Mouse (Mus musculus): ENCODE data around the gene Tbc1d30.
A peak's percentile ranks its signal among the peaks of the same experiment; 100 is the strongest.

Tbc1d30 gene

DNA sequence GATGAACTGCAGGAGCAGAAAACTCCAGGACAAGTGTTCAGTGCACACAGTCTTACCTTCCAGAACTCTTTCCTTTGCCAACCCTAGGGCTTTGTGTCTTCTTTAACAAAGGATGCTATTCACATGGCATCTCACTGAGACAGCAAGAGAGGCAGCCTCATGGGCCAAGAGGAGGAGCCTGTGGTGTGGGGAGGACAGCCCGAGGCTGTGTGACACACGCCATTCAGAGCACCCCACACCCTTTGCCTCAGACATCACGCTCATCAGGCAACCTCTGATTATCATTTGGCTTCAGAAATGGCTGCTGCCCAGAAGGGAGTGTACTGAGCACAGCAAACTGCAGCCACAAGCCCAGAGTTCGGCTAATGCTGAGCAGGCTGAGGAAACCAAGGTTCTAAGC, 36.9 kb downstream of the Tbc1d30 start:
- no peak for DNase-seq (ENCODE audit: low spot score)

DNA sequence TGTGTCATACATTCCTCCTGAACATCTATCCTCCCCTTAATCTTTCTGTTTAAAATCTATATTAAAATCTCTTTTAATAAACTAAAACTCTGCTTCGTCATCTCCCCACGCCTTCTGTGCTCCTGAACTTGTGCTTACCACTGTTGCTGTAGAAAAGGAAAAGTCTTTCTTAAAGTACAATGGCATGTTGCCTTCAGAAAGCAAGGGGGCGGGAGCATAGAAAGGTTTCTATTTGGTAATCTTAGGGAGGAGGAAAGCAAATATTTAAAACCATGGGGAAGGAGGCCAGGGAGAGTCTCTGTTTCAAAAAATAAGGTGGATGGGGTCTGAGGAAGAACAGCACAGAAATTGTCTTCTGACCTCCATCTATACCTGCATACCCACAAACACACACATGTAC, 38.0 kb downstream of the Tbc1d30 start:
- no peak for DNase-seq (ENCODE audit: low spot score)

DNA sequence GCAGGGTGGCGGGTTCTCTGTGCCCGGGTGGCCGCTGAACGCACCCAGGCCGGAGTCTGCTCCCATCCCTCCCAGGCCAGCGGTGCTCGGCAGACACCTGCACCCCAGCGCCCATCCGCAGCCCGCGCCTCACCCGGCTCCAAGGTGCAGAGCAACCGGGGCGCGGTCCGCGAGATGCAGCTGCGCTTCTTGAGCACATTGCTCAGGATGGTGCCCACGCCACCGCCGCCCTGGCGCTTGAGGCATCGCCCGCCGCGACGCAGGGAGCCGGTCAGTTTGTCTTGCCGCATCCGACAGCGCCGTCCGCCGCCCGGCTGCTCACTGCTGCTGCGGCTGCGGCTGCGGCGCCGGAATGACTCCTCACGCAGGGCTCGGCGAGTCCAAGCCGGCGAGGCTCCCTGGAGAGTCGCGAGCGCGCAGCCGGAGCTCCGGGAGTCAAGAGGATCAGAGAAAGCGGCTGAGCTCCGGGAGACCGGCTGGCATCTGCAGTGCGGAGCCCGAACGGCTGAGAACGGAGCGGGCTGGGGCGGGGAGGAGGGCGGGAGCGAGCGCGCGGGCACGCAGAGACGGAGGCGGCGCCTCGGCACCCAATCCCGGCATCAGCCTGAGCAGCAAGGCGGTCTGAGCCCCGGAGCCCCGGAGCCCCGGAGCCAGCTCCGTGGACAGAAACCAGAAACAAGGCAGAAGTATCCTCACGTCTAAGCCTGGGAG, 40.4 kb downstream of the Tbc1d30 start:
- DNase-seq (ENCODE audit: low spot score) = peak; percentile 58

DNA sequence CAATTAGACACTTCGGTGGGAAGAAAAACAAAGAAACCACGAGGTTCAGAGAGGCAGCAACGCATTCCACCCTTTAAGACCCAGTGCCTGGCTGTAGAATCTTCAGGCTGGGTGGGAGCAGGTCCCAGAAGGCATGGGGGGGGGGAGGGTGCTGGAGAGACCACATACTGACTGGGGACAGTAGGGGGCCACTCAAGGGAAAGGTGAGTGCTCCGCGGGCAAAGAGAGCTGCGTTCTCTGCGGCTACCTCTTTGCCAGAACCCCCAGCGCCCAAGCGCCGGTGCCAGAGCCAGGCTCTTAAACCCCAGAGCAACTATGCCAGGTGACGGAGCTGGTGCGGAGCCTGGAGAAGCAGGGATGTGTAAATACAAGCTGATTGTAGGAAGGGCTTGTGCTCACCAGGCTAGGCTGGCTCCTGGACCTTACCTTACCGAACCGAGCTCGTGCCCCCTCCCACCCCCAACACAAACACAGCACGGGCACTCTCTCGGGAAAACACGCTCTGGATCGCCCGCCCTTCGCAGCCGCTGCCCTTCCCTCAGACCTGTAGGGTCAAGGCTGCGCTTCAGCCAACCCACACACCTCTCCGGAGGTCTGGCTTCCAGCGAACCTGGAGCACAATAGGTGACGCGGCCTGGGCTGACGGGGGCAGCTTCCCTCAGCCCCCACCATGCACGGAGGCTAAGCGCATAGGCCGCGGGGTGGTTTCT, 41.1 kb downstream of the Tbc1d30 start:
- no peak for DNase-seq (ENCODE audit: low spot score)

DNA sequence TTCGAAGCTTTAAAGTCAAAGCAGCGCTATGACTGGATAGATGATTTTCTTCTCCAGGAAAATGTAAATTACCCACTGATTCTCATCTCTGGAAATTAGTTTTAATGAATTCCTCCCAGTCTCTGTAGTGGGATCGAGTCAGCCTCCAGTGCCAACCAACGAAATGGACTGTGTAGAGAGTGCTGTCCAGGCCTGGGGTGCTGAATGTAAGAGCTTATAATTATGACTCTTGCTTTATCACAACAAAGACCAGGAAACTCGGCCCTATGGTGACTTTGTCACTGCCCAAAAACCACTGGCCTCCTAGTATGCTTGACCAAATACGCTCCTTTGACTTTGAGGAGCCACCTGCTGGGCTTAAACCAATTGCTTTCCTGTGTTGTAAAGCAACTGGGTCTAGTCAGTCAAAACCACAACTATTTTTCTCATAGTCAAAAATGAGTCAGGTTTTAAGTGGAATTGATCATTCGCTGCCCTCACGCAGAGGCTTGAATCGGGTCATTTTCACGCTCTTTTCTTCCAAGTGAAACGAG, 41.9 kb downstream of the Tbc1d30 start:
- no peak for DNase-seq (ENCODE audit: low spot score)

DNA sequence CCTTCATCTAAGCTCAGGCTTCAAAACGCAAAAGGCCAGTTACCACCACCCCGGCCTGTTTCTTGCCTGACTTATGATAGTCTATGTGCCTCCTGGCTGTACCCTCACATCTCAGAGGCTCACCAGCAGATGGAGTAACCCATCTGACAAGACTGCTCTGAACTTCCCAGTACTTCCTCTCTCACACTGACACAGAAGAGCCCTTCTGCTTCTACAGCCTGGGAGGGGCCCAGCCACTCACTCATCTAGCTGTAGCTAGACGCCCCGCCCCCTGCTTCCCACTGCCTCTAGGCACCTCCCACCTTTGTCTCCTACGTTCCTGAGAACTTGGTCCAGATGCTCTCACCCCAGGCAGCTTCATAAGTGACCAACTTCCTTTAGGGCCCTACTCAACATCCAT, 45.6 kb downstream of the Tbc1d30 start:
- peak; percentile 71 for DNase-seq (ENCODE audit: low spot score)

DNA sequence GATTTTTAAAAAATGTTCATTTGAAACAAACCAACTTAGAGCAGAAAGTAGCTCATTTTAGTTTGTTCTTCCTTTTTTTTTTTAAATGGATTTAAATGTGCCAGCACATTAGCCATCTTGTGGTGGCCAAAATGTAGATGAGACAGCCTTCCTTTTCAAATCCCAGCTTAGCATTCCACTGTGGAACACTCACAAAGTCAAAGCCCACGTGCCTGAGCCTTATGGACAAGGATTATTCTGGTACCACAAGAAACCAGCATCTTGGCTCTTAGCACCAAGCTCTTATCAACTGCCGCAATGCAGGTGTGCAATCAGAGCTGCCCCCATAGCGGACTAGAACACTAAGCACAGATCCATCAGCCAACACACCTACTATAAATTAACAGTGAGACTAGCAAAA, 47.5 kb downstream of the Tbc1d30 start:
- DNase-seq (ENCODE audit: low spot score) = no peak

DNA sequence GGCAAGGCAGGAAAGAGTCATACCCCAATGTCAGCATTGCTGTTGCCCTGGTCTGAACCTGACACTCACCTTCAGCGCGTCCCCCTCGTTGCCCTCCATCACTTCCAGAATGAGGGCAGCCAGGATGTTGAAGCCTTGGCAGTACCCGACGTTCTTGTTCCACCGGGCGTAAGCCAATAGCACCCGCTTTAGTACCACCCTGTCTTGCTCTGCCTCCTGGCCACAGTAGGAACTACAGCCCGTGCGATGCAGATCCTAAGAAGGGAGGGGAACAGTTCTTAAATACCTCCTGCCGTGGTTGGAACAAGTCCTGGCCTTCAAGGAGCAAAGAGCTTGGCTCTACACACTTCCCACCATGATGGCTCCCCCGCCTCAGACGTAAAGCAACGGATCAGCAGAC, 49.2 kb downstream of the Tbc1d30 start:
- DNase-seq (ENCODE audit: low spot score) = no peak

DNA sequence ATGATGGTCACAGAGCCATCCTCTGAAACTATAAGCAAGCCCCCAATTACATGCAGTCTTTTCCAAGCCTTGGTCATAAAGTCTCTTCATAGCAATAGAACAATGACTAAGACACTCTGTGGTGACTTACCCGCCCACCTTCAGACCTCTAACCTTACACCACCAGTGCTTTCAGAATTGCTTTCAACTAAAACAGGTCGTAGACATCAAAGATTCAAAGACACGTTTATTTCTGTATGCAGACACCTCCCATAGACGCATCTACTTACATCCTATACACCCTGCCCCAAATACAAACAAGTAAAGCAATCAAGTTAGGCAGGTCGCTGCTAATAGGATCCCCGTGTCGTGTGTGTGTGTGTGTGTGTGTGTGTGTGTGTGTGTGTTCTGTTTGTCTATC, 50.4 kb downstream of the Tbc1d30 start:
- DNase-seq (ENCODE audit: low spot score) = no peak

DNA sequence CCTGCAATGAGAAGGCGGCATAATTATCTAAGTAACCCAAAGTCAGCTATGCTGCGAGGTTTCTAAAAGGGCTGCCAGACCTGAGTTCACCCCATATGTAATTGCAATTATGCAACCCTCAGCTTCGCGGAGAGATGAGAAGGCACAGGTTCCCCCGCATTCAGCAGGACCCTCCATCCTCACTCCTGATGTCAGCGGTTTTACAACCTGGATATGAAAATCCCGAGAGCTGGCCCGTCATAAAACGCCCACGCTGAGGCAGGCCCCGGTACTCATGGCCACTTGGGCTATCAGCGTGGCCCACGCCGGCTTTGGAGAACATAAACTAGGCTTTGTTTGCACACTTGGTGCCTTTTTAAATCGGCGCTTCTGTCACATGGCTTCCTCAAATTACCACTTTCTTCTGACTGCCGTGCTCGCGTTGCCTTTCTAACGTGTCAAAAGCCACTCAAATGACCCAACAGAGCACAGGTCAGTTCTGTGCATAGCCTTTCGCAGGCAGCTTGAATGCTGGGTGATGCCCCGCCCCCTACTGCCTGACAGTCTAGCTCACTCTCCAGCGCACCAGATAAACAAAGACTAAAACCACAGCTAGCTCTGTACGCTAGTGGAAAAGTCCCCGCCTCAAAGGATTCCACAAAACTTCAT, 53.9 kb downstream of the Tbc1d30 start:
- peak; percentile 81 for DNase-seq (ENCODE audit: low spot score)

DNA sequence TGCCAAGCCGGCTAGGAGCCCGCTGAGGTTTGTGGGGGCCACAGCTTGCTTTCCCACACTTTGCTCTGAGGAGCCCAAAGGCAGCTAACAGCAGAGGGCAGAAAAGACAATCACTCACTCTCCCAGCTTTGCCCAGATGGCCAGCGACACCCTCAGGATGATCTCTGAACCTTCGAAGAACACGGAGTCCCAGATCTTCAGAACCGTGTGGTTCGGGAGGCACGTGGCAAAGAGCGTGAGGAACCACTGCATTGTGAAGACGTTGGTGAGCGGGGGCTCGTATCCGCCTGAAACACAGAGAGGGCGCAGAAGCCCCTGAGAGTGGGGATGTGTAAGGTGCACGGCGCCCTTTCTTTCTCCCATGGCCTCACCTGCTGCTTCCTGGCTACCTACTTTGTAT, 56.6 kb downstream of the Tbc1d30 start:
- no peak for DNase-seq (ENCODE audit: low spot score)

DNA sequence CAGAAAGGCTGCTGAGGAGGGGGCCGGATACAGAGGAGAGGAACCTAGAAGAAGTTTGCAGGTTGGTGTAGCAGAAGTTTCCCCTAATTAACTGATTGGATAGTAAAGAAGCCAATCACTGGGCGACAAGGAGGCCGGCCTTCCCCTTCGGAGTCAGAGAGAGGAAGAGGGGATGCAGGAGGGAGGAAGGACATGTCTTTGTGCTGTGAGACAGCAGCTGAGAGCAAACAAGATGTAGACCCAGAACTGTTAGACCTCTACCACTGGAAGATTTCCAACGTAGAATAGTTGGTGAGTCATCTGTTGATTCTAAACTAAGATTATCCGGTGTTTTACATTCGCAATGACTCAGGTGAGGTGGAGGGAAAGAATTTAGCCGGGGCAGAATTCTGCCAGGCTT, 57.2 kb downstream of the Tbc1d30 start:
- no peak for DNase-seq (ENCODE audit: low spot score)

DNA sequence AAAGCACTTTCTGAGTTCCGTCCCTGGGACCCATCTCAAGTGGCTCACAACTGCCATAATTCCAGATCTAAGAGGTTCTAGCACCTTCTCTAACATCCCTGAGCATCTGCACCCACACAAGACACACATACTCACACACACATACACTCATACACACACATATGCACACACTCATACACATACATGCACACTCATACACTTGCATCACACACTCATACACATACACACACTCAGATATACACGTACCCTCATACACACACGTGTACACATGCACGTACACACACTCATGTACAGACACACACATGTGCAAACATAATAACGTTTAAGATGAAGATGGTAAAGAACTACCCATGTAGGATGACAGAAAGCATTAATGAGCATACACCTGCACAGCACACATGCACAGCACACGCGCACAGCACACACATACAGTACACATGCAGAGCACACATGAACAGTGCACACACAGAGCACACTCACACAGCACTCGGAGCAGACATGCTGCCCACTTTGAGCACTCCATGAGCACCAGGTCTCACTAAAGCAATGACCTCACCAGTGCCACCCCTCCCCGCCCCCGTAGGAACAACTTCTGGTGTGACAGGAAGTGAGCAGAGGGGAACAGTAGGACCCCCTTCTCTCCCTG, 59.7 kb downstream of the Tbc1d30 start:
- DNase-seq (ENCODE audit: low spot score) = no peak

DNA sequence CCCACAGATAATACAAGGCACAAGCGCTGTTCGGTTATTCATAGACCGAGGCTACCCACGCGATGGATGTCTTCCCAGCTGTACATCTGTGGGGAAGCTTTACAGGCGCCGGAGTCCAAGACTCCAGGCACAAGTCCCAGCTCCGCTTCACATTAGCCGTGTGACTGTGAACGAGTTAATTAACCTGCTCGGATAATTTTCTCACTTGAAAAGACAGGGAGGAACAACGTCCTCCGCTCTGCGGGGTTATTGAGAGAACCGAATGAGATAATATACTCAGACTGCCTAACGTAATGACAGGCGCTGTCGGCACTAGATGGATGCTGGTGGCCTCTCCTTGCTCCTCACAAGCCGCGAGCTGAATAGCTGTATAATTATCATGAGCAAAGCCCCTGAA, 60.4 kb downstream of the Tbc1d30 start:
- DNase-seq (ENCODE audit: low spot score) = no peak

DNA sequence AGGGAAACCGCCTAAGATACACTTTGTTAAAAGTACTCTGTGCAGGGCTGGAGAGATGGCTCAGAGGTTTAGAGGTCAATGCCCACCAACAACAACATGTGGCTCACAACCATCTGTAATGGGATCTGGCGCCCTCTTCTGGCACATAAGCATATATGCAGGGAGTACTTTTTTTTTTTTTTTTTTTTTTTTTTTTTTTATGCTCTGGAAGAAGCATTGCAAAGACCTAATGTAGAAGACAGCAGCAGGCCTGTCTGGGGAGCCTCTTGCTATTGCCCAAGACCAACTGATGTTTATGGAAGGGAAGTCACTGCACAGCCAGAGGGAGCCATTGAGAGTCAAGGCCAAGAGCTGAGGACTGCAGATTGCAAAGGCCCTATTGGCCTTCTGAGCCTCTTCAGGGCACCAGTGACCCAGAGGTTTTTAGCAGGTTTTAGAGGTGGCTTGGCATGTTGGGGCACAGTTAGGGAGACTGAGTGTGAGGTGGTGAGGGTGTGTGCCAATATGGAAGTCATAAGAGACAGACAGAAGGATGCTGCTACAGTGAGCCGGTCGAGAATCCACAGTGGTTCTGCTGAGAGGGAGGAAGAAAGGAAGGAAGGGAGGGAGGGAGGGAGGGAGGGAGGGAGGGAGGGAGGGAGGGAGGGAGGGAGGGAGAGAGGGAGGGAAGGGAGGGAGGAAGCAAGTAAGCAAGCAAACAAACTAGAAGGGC, 61.0 kb downstream of the Tbc1d30 start:
- DNase-seq (ENCODE audit: low spot score) = no peak

DNA sequence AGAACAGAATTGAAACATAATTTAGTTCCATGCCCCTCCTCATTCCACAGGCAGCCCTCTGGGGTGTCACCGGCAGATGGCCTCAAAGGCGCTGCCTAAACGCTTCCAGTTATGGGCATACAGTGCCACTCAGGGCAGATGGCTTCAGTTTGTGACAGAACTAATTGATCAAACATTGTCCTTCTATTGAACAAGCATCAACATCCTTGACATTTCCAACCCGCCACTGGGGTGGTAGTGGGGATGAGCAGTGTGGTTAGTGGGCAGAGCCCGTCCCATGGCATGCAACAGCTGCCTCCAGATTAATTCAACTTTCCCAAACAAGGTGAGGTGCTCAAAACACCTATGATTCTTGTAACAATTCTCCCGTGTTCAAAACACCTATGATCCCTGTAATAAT, 68.2 kb downstream of the Tbc1d30 start:
- no peak for DNase-seq (ENCODE audit: low spot score)

DNA sequence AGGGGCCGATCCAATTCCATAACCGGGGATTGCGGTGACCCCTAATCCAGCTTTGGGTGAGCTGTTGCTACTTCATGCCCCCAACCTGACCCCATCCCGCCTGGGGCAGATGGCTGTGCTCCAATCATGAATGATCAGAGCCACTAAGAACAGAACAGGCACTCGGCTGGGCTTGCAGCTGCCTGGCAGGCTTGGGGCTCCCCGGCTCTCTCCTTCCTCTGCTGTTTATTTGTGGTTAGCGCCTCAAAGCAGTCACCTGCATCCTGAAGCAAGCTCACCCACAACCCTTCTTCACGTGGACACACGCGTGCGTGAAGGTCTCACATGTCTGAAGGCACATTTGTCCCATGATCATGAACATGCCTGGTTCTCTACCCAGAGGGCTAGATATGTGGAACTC, 68.6 kb downstream of the Tbc1d30 start:
- no peak for DNase-seq (ENCODE audit: low spot score)

DNA sequence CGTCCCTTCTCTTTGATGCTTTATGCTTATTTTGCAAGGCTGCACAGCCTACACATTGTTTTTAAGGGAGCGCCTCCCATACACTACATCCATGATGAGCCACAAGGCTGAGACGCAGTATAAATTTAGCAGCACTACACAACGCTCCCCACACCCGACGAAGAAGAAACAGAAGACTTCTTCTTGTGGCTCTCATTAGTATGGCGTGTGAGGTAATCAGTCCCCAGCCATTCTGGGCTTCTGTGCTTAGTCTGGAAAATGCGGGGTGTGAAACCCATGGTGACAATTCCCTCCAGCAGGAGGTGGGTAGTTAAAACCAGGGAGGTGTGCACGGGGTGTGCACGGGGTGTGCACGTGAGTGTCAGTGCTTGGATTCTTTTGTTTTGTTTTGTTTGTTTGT, 70.1 kb downstream of the Tbc1d30 start:
- DNase-seq (ENCODE audit: low spot score) = no peak

DNA sequence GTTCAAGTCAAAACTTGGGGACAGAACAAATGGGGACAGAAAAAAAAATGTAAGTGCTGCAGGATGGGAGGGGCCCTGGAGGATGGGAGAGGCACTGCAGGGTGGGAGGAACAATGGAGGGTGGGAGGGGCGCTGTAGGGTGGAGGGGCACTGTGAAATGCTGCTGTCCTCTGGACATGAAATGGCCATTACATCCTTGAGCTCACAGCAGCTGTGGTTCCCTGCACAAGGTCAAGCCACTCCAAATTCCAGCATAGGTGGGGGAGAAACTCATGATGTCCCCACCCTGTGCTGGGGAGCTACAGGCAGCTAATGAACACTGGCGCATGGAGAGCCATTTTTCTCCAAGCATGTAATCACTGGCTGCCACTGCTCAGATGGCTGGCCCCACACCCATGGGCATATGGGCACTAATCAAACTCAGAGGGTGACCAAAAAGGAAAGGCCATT, 74.0 kb downstream of the Tbc1d30 start:
- no peak for DNase-seq (ENCODE audit: low spot score)

DNA sequence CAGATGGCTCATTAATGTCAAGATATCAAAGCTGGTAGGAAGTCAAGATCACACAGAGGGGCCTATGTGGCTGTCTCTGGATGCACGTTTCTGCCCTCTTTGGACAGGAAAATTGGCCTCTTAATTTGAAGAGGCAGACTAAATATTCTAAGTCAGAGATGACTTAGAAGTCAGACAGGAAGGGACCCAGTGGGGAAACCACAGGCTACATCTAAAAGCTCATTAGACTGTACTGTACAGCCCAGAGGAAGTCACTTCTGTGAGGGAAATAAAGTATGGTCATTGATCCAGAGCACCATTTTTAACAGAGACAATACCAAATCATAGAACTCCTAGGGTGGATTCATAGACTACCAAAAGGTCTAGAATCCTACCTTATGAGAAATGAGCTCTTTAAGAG, 76.1 kb downstream of the Tbc1d30 start:
- DNase-seq (ENCODE audit: low spot score) = no peak

DNA sequence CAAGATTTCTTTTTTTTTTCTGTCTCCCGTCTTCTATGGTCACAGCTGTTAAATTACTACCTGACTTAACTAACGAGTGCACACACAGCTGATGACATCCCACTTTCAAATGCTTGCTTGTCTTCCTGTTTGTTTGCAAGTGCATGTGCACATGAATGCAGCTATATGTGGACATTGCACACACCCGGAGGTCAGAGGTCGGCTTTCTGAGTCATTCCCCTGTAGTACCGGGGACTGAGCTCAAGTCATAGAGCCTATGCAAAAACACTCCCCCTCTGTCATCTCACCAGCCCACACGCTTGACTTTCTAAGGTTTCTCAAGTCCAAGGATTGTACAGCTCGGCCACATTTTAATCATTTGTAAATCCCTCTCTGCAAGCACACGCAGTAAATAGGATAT, 80.1 kb downstream of the Tbc1d30 start:
- no peak for DNase-seq (ENCODE audit: low spot score)

DNA sequence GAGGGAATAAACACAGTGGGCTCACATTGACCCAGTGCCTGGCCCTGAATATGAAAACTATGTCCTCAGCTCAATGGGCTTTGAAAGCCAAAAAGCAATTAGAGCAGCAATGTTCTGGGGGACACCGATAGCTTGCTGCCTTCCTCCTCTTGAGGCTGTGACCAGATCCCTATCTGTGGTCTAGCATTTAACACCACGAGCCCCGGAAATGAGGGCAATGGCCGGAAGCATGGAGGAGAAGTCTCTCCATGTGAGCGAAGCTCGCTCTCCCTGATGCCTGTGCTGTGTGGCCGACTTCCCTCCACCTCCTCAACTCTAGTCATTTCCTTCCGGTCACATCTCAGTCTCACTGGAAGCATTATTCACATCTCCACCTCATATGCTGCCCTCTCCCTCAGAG, 82.3 kb downstream of the Tbc1d30 start:
- no peak for DNase-seq (ENCODE audit: low spot score)
